Mouse (Mus musculus) liver, embryonic 11.5 days (tissue): ENCODE results near the gene Cyp4f14. TPM values are rescaled to one million over a fixed set of nuclear protein-coding genes. Genes with fewer than 3 reads are reported as not detected.

ENCODE experiments used
- polyA plus RNA-seq: library from polyadenylated mRNA; unstranded; fragments of >200 nt; fragmentation: Nextera tagmentation; extraction: Ambion mirVana; gene quantifications from 2 replicates; pipeline ENCODE4 v1.2.1, GENCODE M21; 2014

The Cyp4f14 gene
- polyA plus RNA-seq, 1 experiment from 2014 or later, result not detected

Other genes starting within 250 kb of the Cyp4f14 start
- 3.2 and 4.2 TPM in 2 replicates for gene Cyp4f15, start 231.7 kb downstream of the Cyp4f14 start, polyA plus RNA-seq
- gene Zfp871, start 129.1 kb downstream of the Cyp4f14 start, polyA plus RNA-seq, result 24.7 and 25.3 TPM in 2 replicates
- gene Zfp811, start 107.4 kb downstream of the Cyp4f14 start, polyA plus RNA-seq, result 1.3 and 1.6 TPM in 2 replicates
- 6.0 and 6.7 TPM in 2 replicates for gene Zfp799, start 87.1 kb downstream of the Cyp4f14 start, polyA plus RNA-seq
- gene Zfp870, start 25.7 kb downstream of the Cyp4f14 start, polyA plus RNA-seq, result 2.6 and 4.8 TPM in 2 replicates
- gene Cyp4f13, start 30.1 kb upstream of the Cyp4f14 start, polyA plus RNA-seq, result 7.2 and 8.1 TPM in 2 replicates
- 10.9 and 11.8 TPM in 2 replicates for gene Zfp472, start 48.5 kb upstream of the Cyp4f14 start, polyA plus RNA-seq
- 7.1 and 7.7 TPM in 2 replicates for gene Zfp952, start 75.8 kb upstream of the Cyp4f14 start, polyA plus RNA-seq
- 8.1 and 8.7 TPM in 2 replicates for gene Zfp763, start 116.1 kb upstream of the Cyp4f14 start, polyA plus RNA-seq
- not detected in 2 replicates for gene 4921501E09Rik, start 150.7 kb upstream of the Cyp4f14 start, polyA plus RNA-seq
- gene Zfp563, start 172.0 kb upstream of the Cyp4f14 start, polyA plus RNA-seq, result 2.8 and 3.1 TPM in 2 replicates
- gene Morc2b, start 222.3 kb upstream of the Cyp4f14 start, polyA plus RNA-seq, result not detected in 2 replicates